Mouse (Mus musculus) limb, embryonic 15.5 days (tissue): ENCODE data around the gene Nqo1. TPM values are rescaled to one million over a fixed set of nuclear protein-coding genes. Genes with fewer than 3 reads are reported as not detected.

Source experiments
- ATAC-seq: fragments of 200-750 bp; cut with Nextera tagmentation; 2 replicates; pipeline ENCODE4 v1.8.0; 2017; ENCODE audit warnings: low read depth, moderate TSS enrichment; ENCODE audit not compliant: insufficient number of reproducible peaks, low FRiP score, low TSS enrichment
- H3K27ac ChIP-seq: fragments of 300-500 bp; sonication (generic); 2 replicates; pipeline ENCODE4 v1.5.1; 2015; ENCODE audit warnings: moderate library complexity, mild to moderate bottlenecking, inconsistent platforms
- H3K27me3 ChIP-seq: fragments of 300-500 bp; sonication (generic); 2 replicates; pipeline ENCODE4 v1.6.1; 2015; ENCODE audit warnings: inconsistent platforms
- H3K36me3 ChIP-seq: fragments of 300-500 bp; sonication (generic); 2 replicates; pipeline ENCODE4 v1.6.1; 2015; ENCODE audit warnings: inconsistent platforms
- H3K4me1 ChIP-seq: fragments of 300-500 bp; sonication (generic); 2 replicates; pipeline ENCODE4 v1.6.1; 2015; ENCODE audit warnings: inconsistent platforms
- H3K4me2 ChIP-seq: fragments of 300-500 bp; sonication (generic); 2 replicates; pipeline ENCODE4 v1.6.1; 2015; ENCODE audit warnings: mild to moderate bottlenecking, inconsistent platforms
- H3K4me3 ChIP-seq: fragments of 300-500 bp; sonication (generic); 2 replicates; pipeline ENCODE4 v1.5.1; 2015; ENCODE audit warnings: mild to moderate bottlenecking, inconsistent platforms
- H3K9ac ChIP-seq: fragments of 300-500 bp; sonication (generic); 2 replicates; pipeline ENCODE4 v1.6.1; 2015; ENCODE audit warnings: inconsistent platforms
- H3K9me3 ChIP-seq: fragments of 300-500 bp; sonication (generic); 2 replicates; pipeline ENCODE4 v1.6.1; 2016; ENCODE audit warnings: inconsistent platforms
- whole genome bisulfite sequencing: fragments of 180-500 bp; shearing (Covaris S2); methylation state at CpG from one replicate; pipeline ENCODE4 v1.1.7; 2015; 5-methylcytosine and 5-hydroxymethylcytosine counted together
- polyA plus RNA-seq: library from polyadenylated mRNA; unstranded; fragments of >200 nt; fragmentation: Nextera tagmentation; extraction: Ambion mirVana; gene quantifications from 2 replicates; pipeline ENCODE4 v1.2.1, GENCODE M21; 2015

Gene Nqo1
- polyA plus RNA-seq, 1 experiment from 2014 or later = 16.5 TPM

GRCm38 (mm10) chr8:107384651-107385050 is 18.4 kb downstream of the Nqo1 start:
- ATAC-seq = no peak
- peaks cover 14% of the 10 kb centered on the region for H3K36me3 ChIP-seq

GRCm38 (mm10) chr8:107382898-107383297 is 20.1 kb downstream of the Nqo1 start:
- ATAC-seq = no peak
- Histone ChIP-seq H3K27ac (no peak overlapping the region), H3K27me3 (no peaks in the 10 kb centered on the region), H3K4me2 (no peak overlapping the region), H3K4me1 (peaks cover 3% of the 10 kb centered on the region; the same call in 1 of the 2 replicates), H3K36me3 (peaks cover 30% of the 10 kb centered on the region), H3K9me3 (no peaks in the 10 kb centered on the region), H3K9ac (no peak overlapping the region), H3K4me3 (no peak overlapping the region)
- 73% methylated on average over 4 of the region's 4 CpGs for WGBS

More at GRCm38 (mm10) chr8:107384651-107385050, 18.4 kb downstream of the Nqo1 start:
- WGBS = 49% methylated on average over 5 of the region's 5 CpGs
- Histone ChIP-seq H3K4me3 (no peak overlapping the region), H3K4me2 (no peak overlapping the region), H3K4me1 (peaks cover 21% of the 10 kb centered on the region), H3K27me3 (no peaks in the 10 kb centered on the region), H3K9me3 (no peaks in the 10 kb centered on the region), H3K27ac (no peak overlapping the region), H3K9ac (no peak overlapping the region)

- WGBS = 92% methylated on average over 4 of the region's 4 CpGs
- Histone ChIP-seq H3K4me2 (no peak overlapping the region), H3K4me3 (no peak overlapping the region), H3K9ac (no peak overlapping the region), H3K27me3 (no peaks in the 10 kb centered on the region), H3K27ac (no peak overlapping the region), H3K9me3 (no peaks in the 10 kb centered on the region), H3K36me3 (peaks cover 34% of the 10 kb centered on the region), H3K4me1 (no peaks in the 10 kb centered on the region)
- ATAC-seq = no peak
Observed at GRCm38 (mm10) chr8:107381666-107382065, 21.3 kb downstream of the Nqo1 start.

GRCm38 (mm10) chr8:107380734-107381133 is 22.3 kb downstream of the Nqo1 start:
- Histone ChIP-seq H3K4me2 (no peak overlapping the region), H3K27ac (no peak overlapping the region), H3K36me3 (peaks cover 35% of the 10 kb centered on the region), H3K4me3 (no peak overlapping the region), H3K4me1 (no peaks in the 10 kb centered on the region), H3K9me3 (no peaks in the 10 kb centered on the region), H3K9ac (no peak overlapping the region), H3K27me3 (no peaks in the 10 kb centered on the region)
- no peak for ATAC-seq
- WGBS = 89% methylated on average over 8 of the region's 8 CpGs

- Histone ChIP-seq H3K27me3 (no peaks in the 10 kb centered on the region), H3K4me1 (no peaks in the 10 kb centered on the region), H3K4me3 (no peak overlapping the region), H3K9ac (no peak overlapping the region), H3K27ac (no peak overlapping the region), H3K36me3 (peaks cover 51% of the 10 kb centered on the region), H3K4me2 (no peak overlapping the region), H3K9me3 (no peaks in the 10 kb centered on the region)
- no peak for ATAC-seq
- WGBS = 94% methylated on average over 3 of the region's 3 CpGs
Observed at GRCm38 (mm10) chr8:107377346-107377745, 25.7 kb downstream of the Nqo1 start.

GRCm38 (mm10) chr8:107370311-107370710 is 32.7 kb downstream of the Nqo1 start:
- Histone ChIP-seq H3K27ac (no peak overlapping the region), H3K4me3 (no peak overlapping the region), H3K9me3 (no peaks in the 10 kb centered on the region), H3K4me1 (no peaks in the 10 kb centered on the region), H3K9ac (no peak overlapping the region), H3K27me3 (no peaks in the 10 kb centered on the region), H3K4me2 (no peak overlapping the region), H3K36me3 (peaks cover 69% of the 10 kb centered on the region)
- WGBS = 77% methylated on average over 4 of the region's 4 CpGs
- ATAC-seq = no peak

Other genes starting within 250 kb of the Nqo1 start
- 17.7 and 22.0 TPM in 2 replicates for gene Nfat5, start 109.7 kb downstream of the Nqo1 start, polyA plus RNA-seq
- gene Nob1, start 21.8 kb upstream of the Nqo1 start, polyA plus RNA-seq = 78.5 and 84.8 TPM in 2 replicates
- gene Wwp2, start 33.2 kb upstream of the Nqo1 start, polyA plus RNA-seq = 114 and 119 TPM in 2 replicates
- 273 and 293 TPM in 2 replicates for gene Psmd7, start 185.3 kb upstream of the Nqo1 start, polyA plus RNA-seq